Mouse (Mus musculus): Measurements from ENCODE around the gene Gpn2. TPM values are rescaled to one million over a fixed set of nuclear protein-coding genes. Genes with fewer than 3 reads are reported as not detected.

The Gpn2 gene
- total RNA-seq, 2 experiments from 2014 or later = 10.0 to 10.2 TPM

- no peak for DNase-seq (ENCODE audit: extremely low spot score in 1 of 2, low spot score in 1 of 2)
Measured at GRCm38 (mm10) chr4:133583690-133584058, 488 bp upstream of the Gpn2 start.

GRCm38 (mm10) chr4:133592570-133592969 is 8.4 kb downstream of the Gpn2 start:
- DNase-seq (ENCODE audit: extremely low spot score in 1 of 2, low spot score in 1 of 2) = peak; percentile 54 to 73

GRCm38 (mm10) chr4:133595538-133595937 is 11.4 kb downstream of the Gpn2 start:
- DNase-seq (ENCODE audit: extremely low spot score in 1 of 2, low spot score in 1 of 2) = no peak

- DNase-seq (ENCODE audit: extremely low spot score in 1 of 2, low spot score in 1 of 2) = no peak
Measured at GRCm38 (mm10) chr4:133596084-133596483, 11.9 kb downstream of the Gpn2 start.

- DNase-seq (ENCODE audit: extremely low spot score in 1 of 2, low spot score in 1 of 2) = no peak
Measured at GRCm38 (mm10) chr4:133598616-133599015, 14.5 kb downstream of the Gpn2 start.

GRCm38 (mm10) chr4:133599116-133599515 is 15.0 kb downstream of the Gpn2 start:
- no peak for DNase-seq (ENCODE audit: extremely low spot score in 1 of 2, low spot score in 1 of 2)

GRCm38 (mm10) chr4:133599571-133600073 is 15.5 kb downstream of the Gpn2 start:
- DNase-seq (ENCODE audit: extremely low spot score in 1 of 2, low spot score in 1 of 2) = peak; percentile 55 to 64

GRCm38 (mm10) chr4:133600306-133600705 is 16.1 kb downstream of the Gpn2 start:
- DNase-seq (ENCODE audit: extremely low spot score in 1 of 2, low spot score in 1 of 2) = no peak

GRCm38 (mm10) chr4:133601721-133602218 is 17.6 kb downstream of the Gpn2 start, which contains the start of gene Sfn:
Gene Sfn, minus strand, starts transcription at chr4:133602168.
- DNase-seq (ENCODE audit: extremely low spot score in 1 of 2, low spot score in 1 of 2) = no peak

- DNase-seq (ENCODE audit: extremely low spot score in 1 of 2, low spot score in 1 of 2) = no peak
Measured at GRCm38 (mm10) chr4:133603056-133603455, 18.9 kb downstream of the Gpn2 start.

GRCm38 (mm10) chr4:133604175-133604574 is 20.0 kb downstream of the Gpn2 start:
- no peak for DNase-seq (ENCODE audit: extremely low spot score in 1 of 2, low spot score in 1 of 2)

GRCm38 (mm10) chr4:133604856-133605255 is 20.7 kb downstream of the Gpn2 start:
- DNase-seq (ENCODE audit: extremely low spot score in 1 of 2, low spot score in 1 of 2) = no peak

- DNase-seq (ENCODE audit: extremely low spot score in 1 of 2, low spot score in 1 of 2) = no peak
Measured at GRCm38 (mm10) chr4:133605330-133605729, 21.2 kb downstream of the Gpn2 start.

- DNase-seq (ENCODE audit: extremely low spot score in 1 of 2, low spot score in 1 of 2) = no peak
Measured at GRCm38 (mm10) chr4:133607284-133607683, 23.1 kb downstream of the Gpn2 start.

GRCm38 (mm10) chr4:133609719-133610118 is 25.6 kb downstream of the Gpn2 start:
- peak; percentile 65 to 89 for DNase-seq (ENCODE audit: extremely low spot score in 1 of 2, low spot score in 1 of 2)

- DNase-seq (ENCODE audit: extremely low spot score in 1 of 2, low spot score in 1 of 2) = no peak
Measured at GRCm38 (mm10) chr4:133611815-133612214, 27.7 kb downstream of the Gpn2 start.

GRCm38 (mm10) chr4:133612416-133612815 is 28.3 kb downstream of the Gpn2 start:
- no peak for DNase-seq (ENCODE audit: extremely low spot score in 1 of 2, low spot score in 1 of 2)

GRCm38 (mm10) chr4:133613026-133613425 is 28.9 kb downstream of the Gpn2 start:
- DNase-seq (ENCODE audit: extremely low spot score in 1 of 2, low spot score in 1 of 2) = no peak

GRCm38 (mm10) chr4:133613867-133614266 is 29.7 kb downstream of the Gpn2 start:
- no peak for DNase-seq (ENCODE audit: extremely low spot score in 1 of 2, low spot score in 1 of 2)

- no peak for DNase-seq (ENCODE audit: extremely low spot score in 1 of 2, low spot score in 1 of 2)
Measured at GRCm38 (mm10) chr4:133614274-133614761, 30.2 kb downstream of the Gpn2 start.

- DNase-seq (ENCODE audit: extremely low spot score in 1 of 2, low spot score in 1 of 2) = no peak
Measured at GRCm38 (mm10) chr4:133615416-133615815, 31.3 kb downstream of the Gpn2 start.

- DNase-seq (ENCODE audit: extremely low spot score in 1 of 2, low spot score in 1 of 2) = no peak
Measured at GRCm38 (mm10) chr4:133617936-133618335, 33.8 kb downstream of the Gpn2 start.
